9 mouse cellular contexts compared by ENCODE assay signal in genomic region chr5:113921310-113922166, GRCm38 (mm10). TPM values are rescaled to one million over a fixed set of nuclear protein-coding genes. Genes with fewer than 3 reads are reported as not detected.
DNase-seq lines count a peak whose midpoint lies in the region; ATAC-seq lines count a peak whose summit lies in the region.
"Had no signal": no experiment of that assay in that cellular context is flagged by ENCODE, and none has a peak within 500 bp of the region (broad histone marks: within the 10 kb centered on the region; RNA-seq: fewer than 3 reads in every experiment).

No protein-coding gene starts in this region.

- peak overlapping the region; percentile 56 for H3K27ac ChIP-seq in kidney, embryonic 16.5 days (ENCODE audit: low read length)
- peak overlapping the region; percentile 75 for H3K27ac ChIP-seq in hindbrain, embryonic 14.5 days

- WGBS in kidney, embryonic 16.5 days = 24% methylated on average over 6 of the region's 6 CpGs
- 11% methylated on average over 6 of the region's 6 CpGs for WGBS in hindbrain, embryonic 14.5 days

- H3K36me3 ChIP-seq in kidney, embryonic 16.5 days (ENCODE audit: insufficient read depth, low read length) = no peaks in the 10 kb centered on the region
- no peaks in the 10 kb centered on the region for H3K36me3 ChIP-seq in hindbrain, embryonic 14.5 days (replicated peaks; ENCODE audit: control insufficient read depth, insufficient read depth)

- H3K4me3 ChIP-seq in kidney, embryonic 16.5 days (ENCODE audit: low read length) = no peak overlapping the region
- H3K4me3 ChIP-seq in hindbrain, embryonic 14.5 days (replicated peaks; ENCODE audit: low read length) = no peak overlapping the region

- no peaks in the 10 kb centered on the region for H3K27me3 ChIP-seq in kidney, embryonic 16.5 days (ENCODE audit: insufficient read depth, low read length)
- no peaks in the 10 kb centered on the region for H3K27me3 ChIP-seq in hindbrain, embryonic 14.5 days (ENCODE audit: control insufficient read depth, insufficient read depth, low read length)

- H3K4me2 ChIP-seq in kidney, embryonic 16.5 days (replicated peaks; ENCODE audit: low read depth, low read length) = no peak overlapping the region
- H3K4me2 ChIP-seq in hindbrain, embryonic 14.5 days (replicated peaks) = no peak overlapping the region

- no peak for ATAC-seq in kidney, embryonic 16.5 days (ENCODE audit: low FRiP score, low TSS enrichment)
- no peak; the same call in 1 of the 2 replicates for ATAC-seq in hindbrain, embryonic 14.5 days (ENCODE audit: low FRiP score)
- ATAC-seq in megakaryocyte-erythroid progenitor cell, adult 5-6 weeks (replicated peaks; ENCODE audit: low FRiP score, low TSS enrichment, poor library complexity, severe bottlenecking) = no peak
- ATAC-seq in activated CD4-positive, CD25-positive, alpha-beta regulatory T cell, adult 4 months = no peak

- no peaks in the 10 kb centered on the region for H3K9me3 ChIP-seq in kidney, embryonic 16.5 days (ENCODE audit: low read length)
- H3K9me3 ChIP-seq in hindbrain, embryonic 14.5 days (ENCODE audit: control insufficient read depth, low read length) = no peaks in the 10 kb centered on the region

- H3K9ac ChIP-seq in kidney, embryonic 16.5 days (replicated peaks; ENCODE audit: low read length) = peak overlapping the region; percentile 38; the same call in 1 of the 2 replicates
- no peak overlapping the region for H3K9ac ChIP-seq in hindbrain, embryonic 14.5 days

- peaks cover 18% of the 10 kb centered on the region for H3K4me1 ChIP-seq in kidney, embryonic 16.5 days (ENCODE audit: insufficient read depth, low read length)
- peaks cover 10% of the 10 kb centered on the region for H3K4me1 ChIP-seq in hindbrain, embryonic 14.5 days (replicated peaks; ENCODE audit: control insufficient read depth, insufficient read depth, low read length)

- no peak for DNase-seq in kidney, postnatal 4 days
- peak; percentile 56 for DNase-seq in embryo, embryonic 10 days (ENCODE audit: low spot score)
- peak; percentile 28 for DNase-seq in hindbrain, embryonic 14.5 days (ENCODE audit: low spot score)
- DNase-seq in neural tube, embryonic 10.5 days (ENCODE audit: extremely low spot score, low spot score) = peak; percentile 63
- DNase-seq in spleen, postnatal 14 days (ENCODE audit: low spot score in 2 of 2) = no peak
- DNase-seq: adrenal gland, postnatal 25 days had no signal

RNA-seq across cellular contexts. Expression of gene Coro1c, which starts 13.0 kb away (rescaled TPM):
- polyA plus RNA-seq in kidney, embryonic 16.5 days (2015; fragmentation: Nextera tagmentation; extraction: Ambion mirVana) = 122 and 126 TPM in 2 replicates
- 172 and 177 TPM in 2 replicates for polyA plus RNA-seq in hindbrain, embryonic 14.5 days (2014; fragmentation: Nextera tagmentation; extraction: Ambion mirVana)
- 56.5 and 80.4 TPM in 2 replicates for total RNA-seq in megakaryocyte-erythroid progenitor cell, adult 5-6 weeks (2014; fragmentation: Nextera tagmentation)
- 75.7 and 78.0 TPM in 2 replicates for total RNA-seq in megakaryocyte-erythroid progenitor cell, adult 5-6 weeks (2017)
- 10 to 100 TPM; 59.2 to 70.7 TPM for polyA plus RNA-seq in activated CD4-positive, CD25-positive, alpha-beta regulatory T cell, adult 4 months (2017; shearing (Covaris generic))

Comparison
In these comparisons a context has a peak if more than half of its experiments do, and no peak if none do; other contexts are left out.
1. DNase-seq: peak in embryo, embryonic 10 days (single experiment), hindbrain, embryonic 14.5 days (single experiment) and neural tube, embryonic 10.5 days (single experiment); none in kidney, postnatal 4 days (0 of 2) and spleen, postnatal 14 days (0 of 2).